Mouse (Mus musculus): ENCODE data around the gene Fdx1l. TPM values are rescaled to one million over a fixed set of nuclear protein-coding genes. Genes with fewer than 3 reads are reported as not detected.

Gene Fdx1l
- total RNA-seq (2021), result 10 to 100 TPM; 25.5 to 26.5 TPM
- long read RNA-seq, experiment 1, transcript Fdx1l-201 (5 exons, 812 nt), result major isoform, 19 of 32 reads
- long read RNA-seq, experiment 1, transcript Fdx1l-205 (4 exons, 951 nt), result minor isoform, 7 of 32 reads
- long read RNA-seq, experiment 1, partial matches to known transcripts, result 0 of 32 reads
- long read RNA-seq, experiment 1, other reads (novel, unspliced or antisense), result 1 of 32 reads
- long read RNA-seq, experiment 2, transcript Fdx1l-201 (5 exons, 812 nt), result major isoform, 30 of 38 reads
- long read RNA-seq, experiment 2, transcript Fdx1l-205 (4 exons, 951 nt), result minor isoform, 6 of 38 reads
- long read RNA-seq, experiment 2, partial matches to known transcripts, result 0 of 38 reads
- long read RNA-seq, experiment 2, other reads (novel, unspliced or antisense), result 0 of 38 reads

GRCm38 (mm10) chr9:21073044-21073840 is at the start of gene Fdx1l, which contains the start of gene Gm49373:
Fdx1l (minus strand) TSS chr9:21073614.
Gm49373 (minus strand) TSS chr9:21073096.
- intact Hi-C loops (cut with DNase I; ENCODE audit: low total_unique reads), result no loop called here
- DNase-seq, result peak; percentile 89

DNA sequence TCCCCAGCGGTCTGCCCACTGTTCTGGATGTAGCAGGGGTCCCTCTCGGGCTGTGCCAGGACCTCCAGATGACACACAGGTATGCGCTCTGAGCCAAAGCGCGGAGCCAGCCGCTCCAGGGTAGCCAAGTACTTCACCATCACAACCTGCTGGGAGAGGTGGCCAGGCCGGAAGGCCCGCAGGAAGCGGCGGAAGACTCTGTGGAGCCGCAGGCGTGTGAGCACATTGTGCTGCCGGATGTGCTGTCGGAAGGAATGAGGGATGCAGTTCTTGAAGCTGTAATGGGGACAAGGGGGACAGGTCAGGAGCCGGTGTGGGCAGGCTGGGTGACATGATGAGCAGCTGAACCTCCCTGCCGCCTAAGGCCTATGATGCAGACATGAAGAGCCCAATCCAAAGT is 48.1 kb upstream of the Fdx1l start:
- no peak for DNase-seq
- intact Hi-C loops (cut with DNase I; ENCODE audit: low total_unique reads), result no loop called here

DNA sequence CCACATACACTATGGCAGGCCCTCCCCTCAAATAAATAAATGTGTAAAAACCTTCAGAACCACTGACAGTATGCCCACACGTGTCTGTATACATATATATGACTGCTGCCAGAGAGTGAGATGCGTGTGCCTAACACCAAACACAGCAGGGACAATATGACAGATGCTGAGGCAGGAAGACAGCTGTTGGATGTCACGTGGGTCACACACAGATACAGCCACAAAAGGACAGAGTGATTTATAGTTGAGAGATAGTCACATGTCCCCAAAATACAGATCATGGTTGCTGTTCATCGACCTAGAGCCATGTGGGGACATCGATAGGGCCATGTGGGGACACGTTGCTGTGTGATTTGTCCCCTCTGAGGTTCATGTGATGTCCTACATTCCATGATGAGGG is 43.7 kb upstream of the Fdx1l start:
- intact Hi-C loops (cut with DNase I; ENCODE audit: low total_unique reads), result no loop called here
- no peak for DNase-seq

DNA sequence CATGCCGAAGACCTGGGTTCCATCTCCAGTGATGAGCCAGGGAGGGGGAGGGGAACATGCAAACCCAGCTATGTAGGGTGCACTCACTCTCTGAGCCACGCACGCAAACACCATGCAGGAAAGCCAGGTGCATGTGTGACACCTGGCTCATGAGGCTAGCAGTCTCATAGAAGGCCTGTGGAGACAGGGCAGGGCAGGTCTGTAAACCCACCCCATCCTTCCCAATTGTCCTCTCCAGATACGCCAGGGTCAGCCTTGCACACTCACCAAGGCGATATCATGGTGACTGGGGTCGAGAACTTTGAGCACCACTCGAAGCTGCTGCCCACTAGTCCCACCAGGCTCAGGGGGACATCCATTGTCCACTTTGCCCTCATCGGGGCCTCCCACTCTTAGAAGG is 41.7 kb upstream of the Fdx1l start:
- intact Hi-C loops (cut with DNase I; ENCODE audit: low total_unique reads), result no loop called here
- DNase-seq, result no peak

- DNase-seq, result no peak
- intact Hi-C loops (cut with DNase I; ENCODE audit: low total_unique reads), result no loop called here
These were observed 40.8 kb upstream of the Fdx1l start for GRCm38 (mm10) chr9:21114190-21114589.

GRCm38 (mm10) chr9:21113751-21114150 is 40.3 kb upstream of the Fdx1l start:
- no peak for DNase-seq
- intact Hi-C loops (cut with DNase I; ENCODE audit: low total_unique reads), result no loop called here

GRCm38 (mm10) chr9:21107607-21108237 is 34.3 kb upstream of the Fdx1l start:
- intact Hi-C loops (cut with DNase I; ENCODE audit: low total_unique reads), result no loop called here
- DNase-seq, result no peak

DNA sequence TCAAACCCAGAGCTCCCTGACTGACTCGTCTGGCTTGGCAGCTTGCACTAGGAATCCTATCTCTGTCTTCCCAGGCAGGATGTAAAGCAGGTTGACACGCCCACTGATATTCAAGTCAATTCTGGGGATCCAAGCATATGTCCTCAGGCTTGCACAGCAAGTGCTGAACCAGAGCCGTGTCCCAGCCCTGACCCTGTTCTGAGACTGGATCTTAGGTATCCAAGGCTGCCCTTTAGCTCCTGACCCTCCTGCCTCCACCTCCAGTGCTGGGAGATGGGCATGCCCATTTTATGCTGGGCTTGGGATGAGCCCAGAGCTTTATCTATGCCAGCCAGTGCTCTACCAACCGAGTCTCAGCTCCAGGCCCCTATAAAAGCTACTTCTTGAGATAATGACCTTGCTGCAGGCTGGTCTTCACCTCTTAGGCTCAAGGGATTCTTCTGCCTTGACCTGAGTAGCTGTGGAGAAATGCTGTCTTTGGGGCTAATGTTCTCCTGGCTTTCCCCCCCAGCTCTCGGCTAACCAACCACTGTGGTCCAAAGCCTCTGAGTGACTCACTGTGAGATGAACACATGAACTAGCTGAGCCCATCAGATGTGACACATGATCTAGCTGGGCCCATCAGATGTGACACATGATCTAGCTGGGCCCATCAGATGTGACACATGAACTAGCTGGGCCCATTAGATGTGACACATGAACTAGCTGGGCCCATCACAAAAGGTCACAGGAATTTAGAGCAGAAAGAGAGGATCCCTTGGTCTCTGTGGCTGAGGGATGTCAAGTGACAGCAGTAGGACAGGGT is 32.5 kb upstream of the Fdx1l start:
- no peak for DNase-seq
- intact Hi-C loops (cut with DNase I; ENCODE audit: low total_unique reads), result no loop called here

DNA sequence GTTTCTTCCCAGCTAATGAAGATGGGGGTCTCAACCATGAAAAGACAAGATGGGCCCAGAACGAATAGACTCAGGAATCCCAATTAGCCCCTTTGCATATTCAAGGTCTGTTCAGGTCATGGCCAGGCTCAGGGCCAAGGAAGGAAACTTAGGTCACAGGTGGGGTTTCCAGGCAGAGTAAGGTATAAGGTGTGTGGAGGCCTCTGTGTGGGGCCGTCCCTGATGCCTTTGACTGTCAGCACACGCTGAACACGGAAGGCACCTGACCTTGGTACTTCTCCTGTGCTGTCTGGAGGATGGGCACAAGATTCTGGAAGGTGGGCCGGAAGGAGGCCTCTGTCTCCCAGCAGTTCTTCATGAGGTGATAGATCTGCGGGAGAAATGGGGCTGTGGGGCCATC is 31.4 kb upstream of the Fdx1l start:
- intact Hi-C loops (cut with DNase I; ENCODE audit: low total_unique reads), result no loop called here
- DNase-seq, result no peak

- no peak for DNase-seq
- intact Hi-C loops (cut with DNase I; ENCODE audit: low total_unique reads), result no loop called here
These were observed 28.7 kb upstream of the Fdx1l start for GRCm38 (mm10) chr9:21102076-21102475.

DNA sequence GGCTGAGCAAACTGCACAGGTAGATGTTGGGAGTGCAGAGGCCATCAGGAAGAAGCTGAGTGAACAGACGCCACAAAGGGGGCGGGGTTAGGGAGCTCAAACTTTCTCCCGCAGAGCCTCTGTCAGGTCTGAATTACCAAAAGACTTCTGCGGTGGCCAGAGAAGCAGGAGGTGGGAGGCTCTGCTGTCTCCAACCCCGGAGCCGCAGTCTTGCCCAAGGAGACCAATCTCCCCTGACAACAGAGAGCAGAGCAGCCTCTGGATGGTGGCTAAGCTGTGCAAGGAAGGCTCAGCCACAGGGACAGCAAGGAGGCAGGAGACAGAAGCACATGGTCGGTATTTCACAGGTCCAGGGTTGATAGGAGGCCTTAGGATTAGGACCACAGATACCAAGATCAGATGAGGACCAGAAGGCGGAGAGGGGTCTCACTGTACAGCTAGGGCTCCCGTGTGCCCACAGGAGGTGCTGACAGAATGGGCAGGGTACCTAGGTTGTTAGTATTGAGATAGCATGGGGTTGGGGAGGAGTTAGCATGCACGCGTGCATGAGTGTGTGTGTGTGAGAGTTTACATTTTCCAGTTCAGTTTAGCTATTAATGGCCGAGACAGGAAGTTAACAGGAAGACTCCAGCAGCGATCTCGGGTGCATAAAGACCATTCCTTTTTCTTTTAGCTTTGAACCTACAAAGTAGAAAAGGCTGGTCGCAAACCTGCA is 27.2 kb upstream of the Fdx1l start:
- intact Hi-C loops (cut with DNase I; ENCODE audit: low total_unique reads), result no loop called here
- DNase-seq, result no peak

GRCm38 (mm10) chr9:21097793-21098192 is 24.4 kb upstream of the Fdx1l start:
- no peak for DNase-seq

GRCm38 (mm10) chr9:21095958-21096357 is 22.5 kb upstream of the Fdx1l start:
- intact Hi-C loops (cut with DNase I; ENCODE audit: low total_unique reads), result no loop called here

More at GRCm38 (mm10) chr9:21097793-21098192, 24.4 kb upstream of the Fdx1l start:
- intact Hi-C loops (cut with DNase I; ENCODE audit: low total_unique reads), result no loop called here

DNA sequence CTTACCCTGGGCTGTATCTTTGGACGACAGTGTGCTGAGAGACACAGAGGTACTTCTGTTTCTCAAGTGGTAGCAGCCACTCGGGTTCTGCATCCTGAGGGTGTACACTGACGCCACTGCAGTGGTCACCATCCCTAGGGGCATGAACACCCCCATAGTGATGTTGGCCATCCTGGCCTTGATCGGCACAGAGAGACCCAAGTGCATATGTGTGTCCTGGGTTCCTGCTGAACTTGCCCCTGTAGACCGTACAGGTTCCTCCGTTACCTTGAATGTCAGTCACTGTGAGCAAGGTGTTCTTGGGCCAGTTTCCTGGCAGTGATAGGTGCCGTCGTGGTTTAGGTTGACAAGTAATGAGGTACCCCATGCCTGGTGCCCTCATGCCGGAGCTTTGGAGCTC is 20.0 kb upstream of the Fdx1l start:
- intact Hi-C loops (cut with DNase I; ENCODE audit: low total_unique reads), result no loop called here
- DNase-seq, result no peak

More at GRCm38 (mm10) chr9:21095958-21096357, 22.5 kb upstream of the Fdx1l start:
- no peak for DNase-seq

GRCm38 (mm10) chr9:21091707-21092320 is 18.4 kb upstream of the Fdx1l start, which contains the start of the genes Gm38431 and Raver1:
Gm38431 (minus strand) TSS chr9:21091997.
Raver1 (minus strand) TSS chr9:21092008.
- peak; percentile 98 for DNase-seq
- intact Hi-C loops (cut with DNase I; ENCODE audit: low total_unique reads), result no loop called here

GRCm38 (mm10) chr9:21090972-21091706 is 17.7 kb upstream of the Fdx1l start:
- DNase-seq, result no peak
- intact Hi-C loops (cut with DNase I; ENCODE audit: low total_unique reads), result no loop called here

GRCm38 (mm10) chr9:21090537-21090936 is 17.1 kb upstream of the Fdx1l start:
- DNase-seq, result no peak
- intact Hi-C loops (cut with DNase I; ENCODE audit: low total_unique reads), result no loop called here

GRCm38 (mm10) chr9:21083324-21083723 is 9.9 kb upstream of the Fdx1l start:
- no peak for DNase-seq
- intact Hi-C loops (cut with DNase I; ENCODE audit: low total_unique reads), result no loop called here

Measured in gastrocnemius, postnatal 14 days (tissue).